In genomic region chr7:128531031-128531430, GRCm38 (mm10) we compare ENCODE assay signal across 8 mouse cellular contexts. TPM values are rescaled to one million over a fixed set of nuclear protein-coding genes. Genes with fewer than 3 reads are reported as not detected.
DNase-seq lines count a peak whose midpoint lies in the region; ATAC-seq and TF ChIP-seq lines count a peak whose summit lies in the region.

No protein-coding gene starts in this region.

- no peaks in the 10 kb centered on the region for H3K27me3 ChIP-seq in lung, embryonic 14.5 days (ENCODE audit: insufficient read depth, low read length)
- H3K27me3 ChIP-seq in heart, embryonic 15.5 days, result no peaks in the 10 kb centered on the region

- peaks cover 67% of the 10 kb centered on the region for H3K4me1 ChIP-seq in lung, embryonic 14.5 days (ENCODE audit: insufficient read depth)
- peaks cover 95% of the 10 kb centered on the region for H3K4me1 ChIP-seq in heart, embryonic 15.5 days (replicated peaks)

- peak overlapping the region; percentile 46; the same call in 1 of the 2 replicates for H3K27ac ChIP-seq in lung, embryonic 14.5 days (ENCODE audit: low read depth)
- H3K27ac ChIP-seq in heart, embryonic 15.5 days, result peak overlapping the region; percentile 90

- no peak overlapping the region for H3K4me3 ChIP-seq in lung, embryonic 14.5 days (ENCODE audit: low read depth, low read length)
- 0 out of 2 replicates have a peak overlapping the region, but pooled peaks have one; percentile 3 for H3K4me3 ChIP-seq in heart, embryonic 15.5 days

- WGBS in lung, embryonic 14.5 days, result 28% methylated on average over 11 of the region's 11 CpGs
- WGBS in heart, embryonic 15.5 days, result 17% methylated on average over 11 of the region's 11 CpGs

- H3K9ac ChIP-seq in lung, embryonic 14.5 days, result peak overlapping the region; percentile 38; the same call in 1 of the 2 replicates
- peak overlapping the region; percentile 37; the same call in 1 of the 2 replicates for H3K9ac ChIP-seq in heart, embryonic 15.5 days

- peak; percentile 52 for DNase-seq in lung, embryonic 14.5 days
- DNase-seq in lung, postnatal 4 days, result no peak
- DNase-seq in embryo, embryonic 10.5 days (ENCODE audit: low spot score), result peak; percentile 66
- DNase-seq in lung, postnatal 14 days, result peak; percentile 20
- no peak for DNase-seq in left cerebral cortex, postnatal 25 days (ENCODE audit: low spot score in 2 of 2)
- no peak for DNase-seq in layer of hippocampus, adult 9-10 months (ENCODE audit: low spot score)
- DNase-seq in spleen, postnatal 10 days (ENCODE audit: low spot score in 2 of 2), result no peak

- TF ChIP-seq CTCF in lung, embryonic 14.5 days (IDR thresholded peaks at IDR 0.05; ENCODE audit: low read depth), result no peak

- intact Hi-C loops in left cerebral cortex, postnatal 25 days (cut with DNase I), result no loop called here

- peak overlapping the region; percentile 43 for H3K4me2 ChIP-seq in lung, embryonic 14.5 days
- H3K4me2 ChIP-seq in heart, embryonic 15.5 days, result peak overlapping the region; percentile 52

- ATAC-seq in lung, embryonic 14.5 days (ENCODE audit: insufficient read depth), result no peak
- 0 out of 2 replicates have a peak, but pooled peaks have one; percentile 32 for ATAC-seq in heart, embryonic 15.5 days (replicated peaks; ENCODE audit: insufficient number of reproducible peaks, insufficient read depth, low FRiP score, low read depth)

- H3K36me3 ChIP-seq in lung, embryonic 14.5 days (ENCODE audit: insufficient read depth), result no peaks in the 10 kb centered on the region
- no peaks in the 10 kb centered on the region for H3K36me3 ChIP-seq in heart, embryonic 15.5 days

- H3K9me3 ChIP-seq in lung, embryonic 14.5 days (ENCODE audit: low read depth, low read length), result no peaks in the 10 kb centered on the region
- no peaks in the 10 kb centered on the region for H3K9me3 ChIP-seq in heart, embryonic 15.5 days (replicated peaks)

RNA-seq across cellular contexts. Expression of gene Bag3, which starts 7.6 kb away (rescaled TPM):
- 20.9 and 22.7 TPM in 2 replicates for polyA plus RNA-seq in lung, embryonic 14.5 days (2014; fragmentation: Nextera tagmentation; extraction: Ambion mirVana)
- polyA plus RNA-seq in heart, embryonic 15.5 days (2015; fragmentation: Nextera tagmentation; extraction: Ambion mirVana), result 26.1 and 29.0 TPM in 2 replicates
- 1 to 10 TPM; 6.4 to 7.5 TPM for total RNA-seq in left cerebral cortex, postnatal 25 days (2021)

Comparison
In these comparisons a context has a peak if more than half of its experiments do, and no peak if none do; other contexts are left out.
1. DNase-seq: peak in lung, embryonic 14.5 days (single experiment), embryo, embryonic 10.5 days (single experiment) and lung, postnatal 14 days (single experiment); none in lung, postnatal 4 days (0 of 2), left cerebral cortex, postnatal 25 days (0 of 2), layer of hippocampus, adult 9-10 months (single experiment) and spleen, postnatal 10 days (0 of 2).